Mouse (Mus musculus) intestine, embryonic 16.5 days (tissue): ENCODE measurements around the gene Nfkbiz. TPM values are rescaled to one million over a fixed set of nuclear protein-coding genes. Genes with fewer than 3 reads are reported as not detected.

ENCODE experiments used
- ATAC-seq: fragments of 200-750 bp; cut with Nextera tagmentation; 2 replicates; pipeline ENCODE4 v1.8.0; 2017; ENCODE audit warnings: moderate TSS enrichment, moderate library complexity
- H3K27ac ChIP-seq: fragments of 300-500 bp; sonication (generic); 2 replicates; pipeline ENCODE4 v1.5.1; 2014; ENCODE audit warnings: mild to moderate bottlenecking, low read length
- H3K27me3 ChIP-seq: fragments of 300-500 bp; sonication (generic); replicated peaks from 2 replicates; pipeline ENCODE4 v1.6.1; 2014; ENCODE audit warnings: low read length, control low read depth, mixed read lengths; ENCODE audit not compliant: control insufficient read depth, insufficient read depth
- H3K36me3 ChIP-seq: fragments of 300-500 bp; sonication (generic); 2 replicates; pipeline ENCODE4 v1.6.1; 2014; ENCODE audit warnings: low read length, control low read depth; ENCODE audit not compliant: control insufficient read depth, insufficient read depth
- H3K4me1 ChIP-seq: fragments of 300-500 bp; sonication (generic); 2 replicates; pipeline ENCODE4 v1.6.1; 2014; ENCODE audit warnings: low read length, control low read depth, mixed read lengths; ENCODE audit not compliant: control insufficient read depth, insufficient read depth
- H3K4me2 ChIP-seq: fragments of 300-500 bp; sonication (generic); 2 replicates; pipeline ENCODE4 v1.6.1; 2014; ENCODE audit warnings: low read depth, low read length, control low read depth
- H3K4me3 ChIP-seq: fragments of 300-500 bp; sonication (generic); 2 replicates; pipeline ENCODE4 v1.5.1; 2014; ENCODE audit warnings: mild to moderate bottlenecking, low read length
- H3K9ac ChIP-seq: fragments of 300-500 bp; sonication (generic); 2 replicates; pipeline ENCODE4 v1.6.1; 2014; ENCODE audit warnings: low read depth, low read length
- H3K9me3 ChIP-seq: fragments of 300-500 bp; sonication (generic); 2 replicates; pipeline ENCODE4 v1.6.1; 2016; ENCODE audit warnings: low read length, control low read depth; ENCODE audit not compliant: control insufficient read depth
- WGBS: fragments of 180-500 bp; shearing (Covaris S2); extraction: QIAGEN DNeasy Blood & Tissue Kit; methylation state at CpG from one replicate; pipeline ENCODE4 v1.1.7; 2014; 5-methylcytosine and 5-hydroxymethylcytosine counted together
- polyA plus RNA-seq: library from polyadenylated mRNA; unstranded; fragments of >200 nt; fragmentation: Nextera tagmentation; extraction: Ambion mirVana; gene quantifications from 2 replicates; pipeline ENCODE4 v1.2.1, GENCODE M21; 2015

The Nfkbiz gene
- polyA plus RNA-seq, 1 experiment from 2014 or later = 8.8 TPM

DNA sequence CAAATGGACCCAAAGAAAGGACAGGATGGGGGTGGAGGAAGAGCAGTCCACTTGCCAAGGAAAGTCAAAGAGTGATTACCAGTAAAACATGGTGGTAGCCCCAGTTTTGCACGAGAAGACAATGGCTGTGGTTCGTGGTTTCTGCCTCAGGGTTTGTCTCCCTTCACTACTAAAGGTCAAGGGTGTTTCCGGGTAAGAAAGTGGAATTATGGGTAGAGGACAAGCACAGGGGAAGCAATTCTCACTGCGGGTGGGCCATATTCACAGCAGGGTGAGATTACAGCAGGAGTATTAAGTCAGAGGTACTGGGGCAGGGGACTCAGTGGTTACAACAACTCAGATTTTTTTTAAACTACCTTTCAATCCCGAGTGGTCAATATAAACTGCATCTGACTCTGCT, 50.0 kb downstream of the Nfkbiz start:
- Histone ChIP-seq H3K4me1 (no peaks in the 10 kb centered on the region), H3K27ac (no peak overlapping the region), H3K27me3 (no peaks in the 10 kb centered on the region), H3K4me3 (no peak overlapping the region), H3K9me3 (no peaks in the 10 kb centered on the region), H3K9ac (no peak overlapping the region), H3K4me2 (no peak overlapping the region), H3K36me3 (no peaks in the 10 kb centered on the region)
- no peak for ATAC-seq
- 74% methylated on average over 5 of the region's 5 CpGs for WGBS

DNA sequence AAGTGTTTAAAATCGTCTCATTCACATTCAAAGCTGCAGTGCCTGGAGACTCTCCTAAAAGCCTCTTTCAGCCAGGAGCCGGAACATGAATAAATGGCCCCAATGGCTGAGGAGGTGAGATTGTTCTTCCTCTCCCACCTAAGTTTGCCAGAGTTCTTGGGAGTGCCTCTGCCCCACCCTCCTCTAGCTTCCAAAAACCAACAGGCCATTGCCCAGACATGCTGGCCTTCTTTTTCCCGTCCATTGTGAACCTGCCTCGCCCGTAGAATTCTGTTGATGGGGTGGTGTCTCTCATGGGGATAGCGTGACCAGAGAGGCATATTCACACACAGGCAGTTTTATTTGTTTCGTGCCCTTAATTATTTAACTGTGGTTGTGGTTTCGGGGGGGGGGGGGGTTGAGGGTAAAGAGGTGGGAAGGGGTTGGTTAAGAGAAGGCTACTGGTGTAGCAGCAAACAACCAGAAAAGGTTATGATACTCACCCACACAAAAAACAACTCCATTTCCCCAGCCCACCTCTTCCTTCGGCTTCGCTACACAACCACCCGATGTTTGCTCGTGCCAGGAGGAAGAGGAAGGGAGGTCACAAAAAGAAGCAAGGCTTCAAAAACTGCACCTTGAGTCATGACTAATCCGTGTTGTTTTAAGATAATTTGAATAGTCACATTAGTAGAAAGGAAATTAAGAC, 51.2 kb downstream of the Nfkbiz start:
- no peaks in the 10 kb centered on the region for H3K4me1 ChIP-seq
- no peak overlapping the region for H3K4me2 ChIP-seq
- no peaks in the 10 kb centered on the region for H3K36me3 ChIP-seq
- H3K27me3 ChIP-seq = no peaks in the 10 kb centered on the region
- H3K27ac ChIP-seq = no peak overlapping the region
- no peaks in the 10 kb centered on the region for H3K9me3 ChIP-seq
- no peak for ATAC-seq
- H3K4me3 ChIP-seq = no peak overlapping the region
- no peak overlapping the region for H3K9ac ChIP-seq
- WGBS = 84% methylated on average over 13 of the region's 13 CpGs

DNA sequence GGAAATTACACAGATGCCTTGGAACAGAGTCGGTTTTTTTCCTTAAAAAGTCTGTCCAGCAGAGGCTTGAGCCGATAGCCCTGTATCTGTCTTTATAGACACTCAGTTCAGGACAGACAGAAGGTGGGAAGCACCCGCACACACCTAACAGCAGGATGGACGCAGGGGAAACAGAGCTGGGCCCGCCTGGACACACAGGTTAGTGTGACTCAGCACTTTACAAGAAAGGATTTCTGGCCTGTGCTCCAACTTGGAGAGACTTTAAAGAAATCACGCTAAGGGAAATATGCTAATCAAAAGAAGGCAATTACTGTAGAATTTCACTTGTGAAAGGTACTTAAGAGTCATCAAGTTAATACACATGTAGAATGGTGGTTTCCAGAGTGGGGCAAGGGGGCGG, 54.3 kb downstream of the Nfkbiz start:
- ATAC-seq = no peak
- Histone ChIP-seq H3K4me1 (no peaks in the 10 kb centered on the region), H3K9me3 (no peaks in the 10 kb centered on the region), H3K4me2 (no peak overlapping the region), H3K4me3 (no peak overlapping the region), H3K27me3 (no peaks in the 10 kb centered on the region), H3K27ac (no peak overlapping the region), H3K36me3 (no peaks in the 10 kb centered on the region), H3K9ac (no peak overlapping the region)
- WGBS = 78% methylated on average over 7 of the region's 7 CpGs

DNA sequence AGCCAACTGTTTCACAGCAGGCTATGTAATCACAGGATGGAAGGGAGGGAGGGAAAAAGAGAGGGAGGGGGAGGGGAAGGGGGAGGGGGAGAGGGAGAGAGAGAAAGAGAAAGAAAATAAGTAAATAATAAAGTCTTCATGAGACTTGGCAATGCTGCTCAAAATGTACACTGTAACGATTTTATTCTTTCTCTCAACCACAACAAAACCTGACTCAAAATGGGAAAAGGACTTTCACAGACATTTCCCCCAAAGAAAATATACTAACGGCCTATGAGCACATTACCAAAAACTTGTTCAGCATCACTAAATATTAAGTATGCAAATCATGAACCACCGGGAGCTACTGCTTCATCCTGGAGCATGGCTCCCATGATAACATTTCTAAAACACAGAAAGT, 54.8 kb downstream of the Nfkbiz start:
- WGBS = 77% methylated on average over 3 of the region's 3 CpGs
- Histone ChIP-seq H3K27ac (no peak overlapping the region), H3K36me3 (no peaks in the 10 kb centered on the region), H3K4me2 (no peak overlapping the region), H3K4me1 (no peaks in the 10 kb centered on the region), H3K9me3 (no peaks in the 10 kb centered on the region), H3K9ac (no peak overlapping the region), H3K27me3 (no peaks in the 10 kb centered on the region), H3K4me3 (no peak overlapping the region)
- ATAC-seq = no peak

DNA sequence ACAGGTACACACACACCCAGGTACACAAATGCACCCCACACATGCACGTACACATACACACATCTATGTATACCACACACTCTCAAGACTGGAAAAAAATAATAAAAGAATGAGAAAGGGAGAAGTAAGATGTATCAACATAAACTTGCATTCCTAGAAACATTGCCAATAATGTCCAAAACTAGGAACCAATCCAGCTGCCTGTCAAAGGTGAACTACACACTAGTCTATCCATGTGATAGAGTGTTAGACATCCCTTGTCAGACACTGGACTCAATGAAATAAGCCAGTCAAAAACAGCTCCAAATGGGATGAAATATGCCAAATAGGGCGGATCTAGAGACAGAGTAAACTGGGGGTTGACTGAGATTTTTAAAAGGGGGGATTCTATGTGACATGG, 55.8 kb downstream of the Nfkbiz start:
- ATAC-seq = no peak
- no peaks in the 10 kb centered on the region for H3K27me3 ChIP-seq
- 82% methylated on average over 2 of the region's 2 CpGs for WGBS
- no peaks in the 10 kb centered on the region for H3K9me3 ChIP-seq
- no peak overlapping the region for H3K9ac ChIP-seq
- H3K27ac ChIP-seq = no peak overlapping the region
- no peak overlapping the region for H3K4me3 ChIP-seq
- H3K36me3 ChIP-seq = no peaks in the 10 kb centered on the region
- no peaks in the 10 kb centered on the region for H3K4me1 ChIP-seq
- H3K4me2 ChIP-seq = no peak overlapping the region

DNA sequence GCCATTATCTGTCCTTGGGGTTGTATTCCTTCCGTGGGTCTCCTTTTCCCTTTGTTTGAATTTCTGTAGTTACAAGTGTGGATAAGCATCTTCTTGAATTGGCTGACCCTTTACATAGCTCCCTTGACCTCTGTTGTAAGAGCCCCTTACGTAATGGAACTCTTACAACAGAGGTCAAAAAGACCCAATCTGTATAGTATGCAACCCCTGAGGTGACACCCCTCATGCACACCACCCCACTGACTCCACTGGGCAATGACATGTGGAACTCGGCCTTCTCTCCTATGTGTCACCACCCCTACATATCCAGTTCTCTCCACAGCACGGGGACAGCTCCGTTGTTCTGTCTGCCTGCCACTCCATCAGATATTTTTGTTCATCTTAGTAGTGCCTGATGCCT, 56.9 kb downstream of the Nfkbiz start:
- Histone ChIP-seq H3K4me1 (no peaks in the 10 kb centered on the region), H3K4me2 (no peak overlapping the region), H3K9me3 (no peaks in the 10 kb centered on the region), H3K27ac (no peak overlapping the region), H3K4me3 (no peak overlapping the region), H3K36me3 (no peaks in the 10 kb centered on the region), H3K27me3 (no peaks in the 10 kb centered on the region), H3K9ac (no peak overlapping the region)
- WGBS = 72% methylated on average over 5 of the region's 5 CpGs
- ATAC-seq = no peak

DNA sequence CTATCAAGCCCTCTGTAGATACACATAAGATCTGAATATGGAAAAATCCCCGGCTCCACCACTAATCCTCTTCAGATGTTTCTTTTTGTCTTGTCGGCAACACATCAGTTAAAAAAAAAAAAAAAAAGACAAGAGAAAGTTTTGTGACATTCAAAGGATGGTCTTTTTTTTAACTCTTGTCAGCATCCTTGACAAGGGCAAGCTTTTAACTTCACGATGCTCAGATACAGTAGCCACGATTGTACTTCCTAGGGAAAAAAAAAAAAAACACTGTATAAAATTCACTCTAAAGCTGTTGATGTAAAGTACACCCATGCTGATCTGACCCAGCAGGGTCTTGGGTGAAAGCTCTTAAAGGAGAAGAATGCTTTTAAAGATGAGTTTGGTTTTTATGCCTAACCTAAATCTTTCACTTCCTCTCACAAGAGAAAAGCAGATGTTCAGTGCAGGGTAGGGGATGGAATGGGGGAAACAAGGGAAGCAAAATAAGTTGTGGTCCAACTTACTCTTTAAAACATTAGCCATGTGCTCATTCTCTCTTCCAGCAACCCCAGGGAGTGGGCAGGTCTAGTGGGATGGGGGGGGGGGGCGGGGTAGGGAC, 57.6 kb downstream of the Nfkbiz start:
- ATAC-seq = no peak
- no peak overlapping the region for H3K4me3 ChIP-seq
- no peaks in the 10 kb centered on the region for H3K4me1 ChIP-seq
- H3K9me3 ChIP-seq = no peaks in the 10 kb centered on the region
- no peaks in the 10 kb centered on the region for H3K27me3 ChIP-seq
- WGBS = 38% methylated on average over 5 of the region's 5 CpGs
- H3K4me2 ChIP-seq = no peak overlapping the region
- H3K9ac ChIP-seq = no peak overlapping the region
- no peak overlapping the region for H3K27ac ChIP-seq
- no peaks in the 10 kb centered on the region for H3K36me3 ChIP-seq

DNA sequence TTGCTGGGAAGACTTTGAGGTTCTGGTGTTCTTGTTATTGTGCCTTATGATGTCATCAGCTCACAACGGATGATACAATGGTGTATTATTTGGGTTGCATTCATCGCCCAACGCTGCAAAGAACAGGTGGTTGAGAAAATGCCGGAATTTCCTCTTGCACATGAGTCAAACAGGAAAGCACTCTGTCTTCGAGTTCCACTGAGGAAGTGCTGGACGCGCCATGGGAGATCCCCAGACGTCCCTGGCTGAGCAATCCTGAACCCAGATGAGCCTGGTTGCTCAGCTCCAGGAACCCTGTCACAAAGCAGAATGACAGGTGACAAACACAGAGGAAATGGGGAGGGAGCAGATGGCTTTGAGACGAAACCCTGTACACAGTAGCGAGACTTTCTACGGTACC, 62.4 kb downstream of the Nfkbiz start:
- no peak overlapping the region for H3K4me2 ChIP-seq
- H3K36me3 ChIP-seq = no peaks in the 10 kb centered on the region
- no peaks in the 10 kb centered on the region for H3K27me3 ChIP-seq
- WGBS = 80% methylated on average over 11 of the region's 11 CpGs
- H3K4me1 ChIP-seq = no peaks in the 10 kb centered on the region
- no peak overlapping the region for H3K27ac ChIP-seq
- no peak for ATAC-seq
- no peak overlapping the region for H3K9ac ChIP-seq
- H3K4me3 ChIP-seq = no peak overlapping the region
- no peaks in the 10 kb centered on the region for H3K9me3 ChIP-seq

DNA sequence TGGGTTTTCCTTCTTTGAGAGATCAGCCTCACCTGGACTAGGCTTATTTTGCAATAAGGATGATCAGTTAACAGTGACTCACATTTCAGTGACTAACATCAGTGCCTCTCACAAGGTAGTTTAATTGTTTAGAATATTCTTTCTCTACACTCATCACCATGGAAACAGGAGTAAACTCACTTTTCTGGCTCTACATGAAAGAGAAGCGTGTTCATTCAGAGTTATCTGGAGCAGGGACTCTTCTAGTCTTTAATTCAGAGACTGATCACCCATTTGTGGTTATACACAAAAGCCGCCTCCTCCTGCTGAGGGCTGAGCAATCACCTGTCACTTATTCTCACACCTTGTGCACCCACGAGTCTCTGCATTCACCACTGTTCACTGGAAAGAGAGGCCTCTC, 68.5 kb downstream of the Nfkbiz start:
- no peaks in the 10 kb centered on the region for H3K4me1 ChIP-seq
- H3K36me3 ChIP-seq = no peaks in the 10 kb centered on the region
- no peaks in the 10 kb centered on the region for H3K9me3 ChIP-seq
- no peak for ATAC-seq
- H3K4me2 ChIP-seq = no peak overlapping the region
- H3K4me3 ChIP-seq = no peak overlapping the region
- H3K27me3 ChIP-seq = no peaks in the 10 kb centered on the region
- whole genome bisulfite sequencing = 71% methylated on average over 3 of the region's 3 CpGs
- H3K27ac ChIP-seq = no peak overlapping the region
- H3K9ac ChIP-seq = no peak overlapping the region
